Mouse (Mus musculus): ENCODE data around the gene Cited4.

DNA sequence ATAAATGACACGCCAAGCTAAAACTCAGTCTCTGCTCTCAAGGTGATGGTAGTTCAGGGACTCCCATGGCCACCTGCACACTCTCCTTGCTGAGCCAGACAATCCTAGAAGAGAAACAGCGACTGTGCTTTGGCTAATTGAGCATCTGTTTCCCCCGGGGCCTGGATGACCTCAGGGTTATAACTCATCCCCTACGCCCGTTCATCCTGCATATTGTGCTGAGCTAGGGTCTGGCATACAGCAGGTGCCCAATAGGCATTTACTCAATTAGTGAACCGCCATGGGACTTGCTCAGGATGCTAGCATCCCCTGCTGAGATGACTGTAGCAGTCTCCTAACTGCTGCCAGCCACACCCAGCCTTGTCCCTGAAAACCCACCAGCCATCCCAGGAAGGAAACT lies 20.9 kb downstream of the Cited4 start:
- TF ChIP-seq CHD1 (IDR thresholded peaks at IDR 0.05; ENCODE audit: low read depth, low read length) = no peak
- no peak for TF ChIP-seq SIN3A (IDR thresholded peaks at IDR 0.05; ENCODE audit: low read length)
- TF ChIP-seq POLR2AphosphoS5 (IDR thresholded peaks at IDR 0.05; ENCODE audit: borderline replicate concordance, low read depth, low read length) = no peak
- TF ChIP-seq RAD21 (IDR thresholded peaks at IDR 0.05; ENCODE audit: low read depth, low read length) = no peak
- TF ChIP-seq CTCF (IDR thresholded peaks at IDR 0.05 in 2 of 3, conservative IDR thresholded peaks at IDR 0.05 in 1 of 3; ENCODE audit: control insufficient read depth in 1 of 3, insufficient read depth in 1 of 3, low read depth in 2 of 3, low read length in 3 of 3, poor library complexity in 1 of 3, severe bottlenecking in 1 of 3) = no peak
- no peak for TF ChIP-seq MEF2A (IDR thresholded peaks at IDR 0.05; ENCODE audit: extremely low read depth, insufficient replicate concordance, low read depth, low read length, poor library complexity, severe bottlenecking)
- TF ChIP-seq ZKSCAN1 (IDR thresholded peaks at IDR 0.05; ENCODE audit: low read depth, low read length) = no peak
- TF ChIP-seq EP300 (IDR thresholded peaks at IDR 0.05; ENCODE audit: low read depth in 1 of 2, low read length in 2 of 2) = no peak
- TF ChIP-seq ZMIZ1 (IDR thresholded peaks at IDR 0.05; ENCODE audit: low read depth, low read length) = no peak
- no peak for TF ChIP-seq NELFE (IDR thresholded peaks at IDR 0.05; ENCODE audit: low read depth, low read length)
- no peak for TF ChIP-seq ZC3H11A (IDR thresholded peaks at IDR 0.05; ENCODE audit: low read depth, low read length)

Data from MEL (cell line).